Mouse (Mus musculus) hindbrain, embryonic 11.5 days (tissue): ENCODE measurements at regions not wholly inside any gene's neighbourhood (a gene's known extent, or its start where the extent isn't known, plus 50 kb on each side); places are given as distances from the start of the nearest gene placed in this dataset.

ENCODE experiments used
- ATAC-seq: fragments of 200-750 bp; cut with Nextera tagmentation; 2 replicates; pipeline ENCODE4 v1.8.0; 2017; ENCODE audit warnings: mild to moderate bottlenecking, moderate TSS enrichment, moderate library complexity; ENCODE audit not compliant: low FRiP score
- DNase-seq: peaks from one replicate; pipeline ENCODE4 v3.0.0-alpha.2; 2015; ENCODE audit warnings: low spot score
- H3K27ac ChIP-seq: fragments of 300-500 bp; sonication (generic); 2 replicates; pipeline ENCODE4 v1.5.1; 2014; ENCODE audit warnings: mild to moderate bottlenecking, low read depth, low read length
- H3K27me3 ChIP-seq: fragments of 300-500 bp; sonication (generic); 2 replicates; pipeline ENCODE4 v1.6.1; 2014; ENCODE audit warnings: mild to moderate bottlenecking, low read length, moderate library complexity, mixed read lengths; ENCODE audit not compliant: control insufficient read depth, insufficient read depth
- H3K36me3 ChIP-seq: fragments of 300-500 bp; sonication (generic); 2 replicates; pipeline ENCODE4 v1.6.1; 2014; ENCODE audit warnings: mild to moderate bottlenecking, low read length, moderate library complexity, mixed read lengths; ENCODE audit not compliant: control insufficient read depth, insufficient read depth
- H3K4me1 ChIP-seq: fragments of 300-500 bp; sonication (generic); replicated peaks from 2 replicates; pipeline ENCODE4 v1.6.1; 2014; ENCODE audit warnings: low read length, mixed read lengths; ENCODE audit not compliant: control insufficient read depth, insufficient read depth
- H3K4me2 ChIP-seq: fragments of 300-500 bp; sonication (generic); replicated peaks from 2 replicates; pipeline ENCODE4 v1.6.1; 2014; ENCODE audit warnings: mild to moderate bottlenecking, low read depth, low read length
- H3K4me3 ChIP-seq: fragments of 300-500 bp; sonication (generic); 2 replicates; pipeline ENCODE4 v1.5.1; 2014; ENCODE audit warnings: low read depth, low read length
- H3K9ac ChIP-seq: fragments of 300-500 bp; sonication (generic); 2 replicates; pipeline ENCODE4 v1.6.1; 2014; ENCODE audit warnings: low read depth, low read length
- H3K9me3 ChIP-seq: fragments of 300-500 bp; sonication (generic); 2 replicates; pipeline ENCODE4 v1.6.1; 2016; ENCODE audit warnings: low read length; ENCODE audit not compliant: control insufficient read depth
- WGBS: fragments of 180-500 bp; shearing (Covaris S2); extraction: QIAGEN DNeasy Blood & Tissue Kit; methylation state at CpG from one replicate; pipeline ENCODE4 v1.1.7; 2014; 5-methylcytosine and 5-hydroxymethylcytosine counted together

DNA sequence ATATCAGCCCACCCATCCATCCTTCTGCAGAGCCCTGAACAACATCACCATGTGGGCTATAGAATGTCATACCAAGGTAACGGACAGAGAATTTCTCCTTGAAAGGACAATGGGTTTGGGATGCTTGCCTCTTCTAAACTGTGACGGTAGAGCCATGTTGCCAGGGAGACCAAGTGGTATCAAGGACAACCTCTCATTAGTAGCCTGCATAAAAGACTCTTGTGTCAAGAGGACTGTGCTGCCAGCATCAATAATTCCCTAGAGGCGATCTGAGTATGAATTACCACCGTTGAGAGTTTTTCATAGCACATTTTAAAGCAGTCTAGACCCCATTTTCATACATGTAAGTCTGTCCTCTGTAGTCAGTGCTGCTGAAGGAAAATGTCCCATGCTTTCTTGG lies 79.3 kb upstream of the Hpf1 start:
- DNase-seq (peak; percentile 50), ATAC-seq (peak; percentile 67)
- H3K27me3 ChIP-seq, result no peaks in the 10 kb centered on the region
- 36% methylated on average over 4 of the region's 4 CpGs for WGBS
- H3K9ac ChIP-seq, result no peak overlapping the region
- no peaks in the 10 kb centered on the region for H3K9me3 ChIP-seq
- no peaks in the 10 kb centered on the region for H3K36me3 ChIP-seq
- H3K4me1 ChIP-seq, result no peaks in the 10 kb centered on the region
- no peak overlapping the region for H3K27ac ChIP-seq
- H3K4me2 ChIP-seq, result no peak overlapping the region
- H3K4me3 ChIP-seq, result no peak overlapping the region

DNA sequence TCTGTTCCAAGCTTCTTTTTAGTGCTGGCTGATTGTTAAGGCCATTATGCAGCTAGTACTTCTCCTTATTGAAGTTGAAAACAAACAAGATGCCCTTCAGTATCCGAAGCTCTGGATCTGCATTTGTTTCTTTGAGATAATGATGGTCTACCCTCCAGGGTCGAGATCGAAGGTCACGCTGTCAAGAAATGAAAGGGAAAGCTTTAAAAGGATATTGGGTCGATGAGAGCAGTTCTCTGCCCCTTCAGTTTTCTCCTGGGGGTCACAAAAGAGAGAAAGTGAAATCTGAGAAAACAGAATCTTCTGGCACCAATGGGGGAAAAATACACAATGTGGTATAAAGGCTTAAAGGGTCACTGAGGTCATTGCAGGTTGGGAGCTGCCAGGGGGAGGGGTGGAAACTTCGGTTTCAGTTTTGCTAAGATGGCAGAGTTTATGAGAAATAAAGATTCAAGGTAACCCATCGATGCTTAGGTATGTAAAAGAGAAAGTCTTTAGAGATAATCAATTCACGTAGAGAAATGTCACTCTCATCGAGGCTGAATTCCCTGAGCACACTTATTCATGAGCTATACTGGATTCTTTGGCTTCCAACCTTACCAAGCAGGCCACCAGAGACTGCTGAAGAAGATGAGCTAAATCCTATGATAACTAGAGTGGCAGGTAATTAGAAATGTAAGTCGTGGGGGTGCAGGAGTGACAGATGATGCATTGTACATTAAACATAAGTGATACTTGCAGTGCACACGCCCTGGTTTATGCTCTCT lies 64.4 kb upstream of the Hpf1 start:
- H3K9me3 ChIP-seq, result no peaks in the 10 kb centered on the region
- WGBS, result 50% methylated on average over 11 of the region's 11 CpGs
- H3K4me1 ChIP-seq, result no peaks in the 10 kb centered on the region
- no peak overlapping the region for H3K4me2 ChIP-seq
- ATAC-seq, result peak; percentile 57; the same call in 1 of the 2 replicates
- no peak overlapping the region for H3K27ac ChIP-seq
- H3K4me3 ChIP-seq, result no peak overlapping the region
- H3K27me3 ChIP-seq, result no peaks in the 10 kb centered on the region
- no peaks in the 10 kb centered on the region for H3K36me3 ChIP-seq
- no peak overlapping the region for H3K9ac ChIP-seq
- no peak for DNase-seq

DNA sequence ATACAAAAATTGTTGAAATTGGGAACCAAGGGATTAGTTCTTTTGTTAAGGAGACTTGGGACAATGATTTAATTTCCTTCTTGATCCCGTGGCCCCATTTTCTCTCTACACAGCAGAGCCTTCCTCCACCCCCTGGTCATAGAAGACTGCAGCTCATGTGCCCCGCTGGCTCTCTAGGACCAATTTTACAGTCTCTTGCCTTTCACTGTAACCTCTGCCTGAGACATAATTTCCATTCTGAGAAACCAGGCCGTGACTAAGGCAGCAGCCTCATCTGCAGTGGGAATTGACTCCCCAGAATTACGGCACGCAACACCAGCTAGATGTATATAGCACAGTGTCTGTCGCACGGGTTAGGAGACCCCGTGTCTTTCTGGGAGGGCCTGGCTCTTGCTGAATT lies 63.0 kb upstream of the Hpf1 start:
- Histone ChIP-seq H3K36me3 (no peaks in the 10 kb centered on the region), H3K4me2 (no peak overlapping the region), H3K9ac (no peak overlapping the region), H3K4me1 (no peaks in the 10 kb centered on the region), H3K9me3 (no peaks in the 10 kb centered on the region), H3K4me3 (no peak overlapping the region), H3K27ac (no peak overlapping the region), H3K27me3 (no peaks in the 10 kb centered on the region)
- WGBS, result 93% methylated on average over 8 of the region's 8 CpGs
- DNase-seq (no peak), ATAC-seq (no peak)

DNA sequence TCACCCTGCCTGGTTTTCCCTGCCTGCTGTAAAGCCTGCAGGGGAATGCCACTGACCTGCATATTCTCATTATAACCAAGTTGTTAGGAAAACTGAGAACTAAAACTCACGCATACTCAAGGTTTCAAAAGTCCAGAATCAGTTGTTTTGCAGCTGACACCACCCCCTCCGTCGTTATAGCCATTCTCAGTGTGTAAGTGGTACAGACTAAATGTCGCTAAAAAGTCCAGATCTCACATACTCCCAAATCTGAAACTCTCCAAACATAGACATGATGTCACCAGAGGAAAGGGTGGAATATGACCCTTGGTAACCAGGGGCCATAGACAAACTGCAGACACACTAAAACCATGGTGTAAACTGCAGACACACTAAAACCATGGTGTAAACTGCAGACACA lies 61.1 kb upstream of the Hpf1 start:
- Histone ChIP-seq H3K9me3 (no peaks in the 10 kb centered on the region), H3K9ac (no peak overlapping the region), H3K27me3 (no peaks in the 10 kb centered on the region), H3K4me2 (no peak overlapping the region), H3K4me1 (no peaks in the 10 kb centered on the region), H3K4me3 (no peak overlapping the region), H3K27ac (no peak overlapping the region), H3K36me3 (no peaks in the 10 kb centered on the region)
- no peak for ATAC-seq
- DNase-seq, result no peak
- WGBS, result 93% methylated on average over 4 of the region's 4 CpGs

DNA sequence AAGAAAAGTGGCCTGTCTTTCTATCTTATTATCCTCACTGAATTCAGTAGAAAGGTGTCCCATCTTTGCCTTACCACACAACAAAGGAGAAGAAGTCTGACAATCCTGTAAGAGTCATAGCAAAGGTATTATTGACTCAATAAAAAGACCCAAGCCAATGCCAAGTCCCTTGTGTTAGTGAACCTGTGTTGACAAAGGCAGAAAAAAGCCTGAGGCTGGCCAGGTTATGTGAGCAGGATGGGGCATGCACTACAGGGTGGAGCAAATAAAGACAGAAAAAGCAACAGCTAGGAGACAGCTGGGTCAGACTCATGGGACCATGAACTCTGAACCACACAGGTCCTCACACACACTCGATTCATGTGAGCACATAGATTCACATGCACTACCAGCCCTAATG lies 59.7 kb upstream of the Hpf1 start:
- H3K9ac ChIP-seq, result no peak overlapping the region
- no peak overlapping the region for H3K27ac ChIP-seq
- ATAC-seq (no peak), DNase-seq (no peak)
- no peaks in the 10 kb centered on the region for H3K9me3 ChIP-seq
- H3K36me3 ChIP-seq, result no peaks in the 10 kb centered on the region
- 89% methylated on average over 1 of the region's 1 CpGs for WGBS
- H3K27me3 ChIP-seq, result no peaks in the 10 kb centered on the region
- no peaks in the 10 kb centered on the region for H3K4me1 ChIP-seq
- no peak overlapping the region for H3K4me2 ChIP-seq
- H3K4me3 ChIP-seq, result no peak overlapping the region

DNA sequence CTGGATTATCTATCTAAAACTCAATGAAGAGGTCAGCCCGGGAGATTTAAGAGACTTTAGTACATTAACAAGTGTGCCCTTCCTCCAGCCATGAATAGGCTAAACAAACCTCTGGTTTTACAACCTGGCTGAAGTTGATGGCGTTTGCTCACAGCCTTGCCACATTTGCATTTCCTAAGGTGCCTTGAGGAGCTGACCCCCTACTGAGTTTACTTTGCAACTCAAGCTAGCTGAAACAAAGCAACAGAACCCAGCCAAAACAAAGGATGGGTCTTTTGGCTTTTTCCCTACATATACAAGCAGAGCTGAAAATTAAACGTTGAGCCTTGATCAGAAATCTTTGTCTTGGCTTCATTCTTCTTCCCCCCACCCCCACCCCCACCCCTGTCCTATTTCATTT lies 51.7 kb upstream of the Hpf1 start:
- no peak overlapping the region for H3K4me3 ChIP-seq

More for the DNA sequence above, 51.7 kb upstream of the Hpf1 start:
- 5% methylated on average over 3 of the region's 3 CpGs for WGBS
- Histone ChIP-seq H3K27me3 (no peaks in the 10 kb centered on the region), H3K4me2 (no peak overlapping the region), H3K36me3 (no peaks in the 10 kb centered on the region), H3K4me1 (no peaks in the 10 kb centered on the region), H3K9me3 (no peaks in the 10 kb centered on the region), H3K9ac (no peak overlapping the region), H3K27ac (no peak overlapping the region)
- ATAC-seq (no peak), DNase-seq (no peak)
